In genomic region chr10:79766508-79767325, GRCm38 (mm10) we compare ENCODE assay signal across 7 mouse cellular contexts. TPM values are rescaled to one million over a fixed set of nuclear protein-coding genes. Genes with fewer than 3 reads are reported as not detected.
DNase-seq lines count a peak whose midpoint lies in the region; ATAC-seq lines count a peak whose summit lies in the region.

Gene Rnf126 (minus strand): TSS chr10:79766952.

- H3K27me3 ChIP-seq in intestine, embryonic 15.5 days (replicated peaks), result no peaks in the 10 kb centered on the region
- H3K27me3 ChIP-seq in midbrain, embryonic 10.5 days (ENCODE audit: low read depth, poor library complexity, severe bottlenecking), result 0 out of 2 replicates have a peak, but pooled peaks cover 9% of the 10 kb centered on the region

- peak within 1 kb of the TSS; percentile 93 for H3K4me3 ChIP-seq in intestine, embryonic 15.5 days (replicated peaks)
- H3K4me3 ChIP-seq in midbrain, embryonic 10.5 days, result peak within 1 kb of the TSS; percentile 98

- H3K27ac ChIP-seq in intestine, embryonic 15.5 days, result peak within 1 kb of the TSS; percentile 94
- peak within 1 kb of the TSS; percentile 98 for H3K27ac ChIP-seq in midbrain, embryonic 10.5 days (replicated peaks)

- intact Hi-C loops in gastrocnemius, postnatal 36 days (cut with DNase I), result no loop called here
- intact Hi-C loops in left cerebral cortex, postnatal 25 days (cut with DNase I), result loop anchor here (1.0 kb wide), 2 partner anchors 14 to 62 kb away; partner anchors contain the start of gene Bsg

- DNase-seq in adrenal gland, adult 2 months, result peak; percentile 100
- peak; percentile 99 for DNase-seq in embryo, embryonic 11.5 days (ENCODE audit: low read depth, low spot score)
- DNase-seq in gastrocnemius, postnatal 36 days, result peak; percentile 99 to 100
- DNase-seq in left cerebral cortex, postnatal 25 days (ENCODE audit: low spot score in 2 of 2), result peak; percentile 98 to 99
- peak; percentile 100 for DNase-seq in midbrain, embryonic 10.5 days (ENCODE audit: low spot score)
- DNase-seq in right cerebral cortex, postnatal 4 days, result peak; percentile 97

- ATAC-seq in intestine, embryonic 15.5 days, result peak; percentile 96

- peak within 1 kb of the TSS; percentile 94 for H3K9ac ChIP-seq in intestine, embryonic 15.5 days

- peaks cover 40% of the 10 kb centered on the region for H3K4me1 ChIP-seq in intestine, embryonic 15.5 days (replicated peaks)
- H3K4me1 ChIP-seq in midbrain, embryonic 10.5 days, result peaks cover 50% of the 10 kb centered on the region

- H3K4me2 ChIP-seq in intestine, embryonic 15.5 days (replicated peaks), result peak within 1 kb of the TSS; percentile 81

- peaks cover 6% of the 10 kb centered on the region for H3K36me3 ChIP-seq in intestine, embryonic 15.5 days
- H3K36me3 ChIP-seq in midbrain, embryonic 10.5 days, result peaks cover 28% of the 10 kb centered on the region

- under 1% methylated on average over 101 of the region's 101 CpGs for WGBS in intestine, embryonic 15.5 days
- WGBS in midbrain, embryonic 10.5 days, result under 1% methylated on average over 100 of the region's 101 CpGs

- H3K9me3 ChIP-seq in intestine, embryonic 15.5 days, result no peaks in the 10 kb centered on the region
- H3K9me3 ChIP-seq in midbrain, embryonic 10.5 days (replicated peaks), result no peaks in the 10 kb centered on the region

RNA-seq across cellular contexts. Expression of gene Rnf126, which starts in this region (rescaled TPM):
- 10 to 100 TPM; 51.6 to 51.8 TPM for total RNA-seq in adrenal gland, adult 2 months (2021)
- 222 and 226 TPM in 2 replicates for polyA plus RNA-seq in adrenal gland, adult 2 months (2012; rRNA removed)
- total RNA-seq in gastrocnemius, postnatal 36 days (2021), result 10 to 100 TPM; 35.1 to 40.1 TPM
- polyA plus RNA-seq in intestine, embryonic 15.5 days (2015; fragmentation: Nextera tagmentation; extraction: Ambion mirVana), result 89.8 and 91.6 TPM in 2 replicates
- 10 to 100 TPM; 90.9 to 96.0 TPM for total RNA-seq in left cerebral cortex, postnatal 25 days (2021)
- polyA plus RNA-seq in midbrain, embryonic 10.5 days (2016; fragmentation: Nextera tagmentation; extraction: Ambion mirVana), result 109 and 118 TPM in 2 replicates

Comparison
In these comparisons a context has a peak if more than half of its experiments do, and no peak if none do; other contexts are left out.
1. Peak in every context shown above with its lines: DNase-seq, ATAC-seq, H3K4me3 ChIP-seq and H3K27ac ChIP-seq.